Mouse (Mus musculus) kidney, embryonic 15.5 days (tissue): ENCODE measurements at regions not wholly inside any gene's neighbourhood (a gene's known extent, or its start where the extent isn't known, plus 50 kb on each side); places are given as distances from the start of the nearest gene placed in this dataset.

Experiments
- ATAC-seq: fragments of 200-750 bp; cut with Nextera tagmentation; replicated peaks from 2 replicates; pipeline ENCODE4 v1.8.0; 2017; ENCODE audit warnings: moderate TSS enrichment; ENCODE audit not compliant: low FRiP score
- H3K27ac ChIP-seq: fragments of 300-500 bp; sonication (generic); 2 replicates; pipeline ENCODE4 v1.5.1; 2015; ENCODE audit warnings: mild to moderate bottlenecking, inconsistent platforms
- H3K27me3 ChIP-seq: fragments of 300-500 bp; sonication (generic); 2 replicates; pipeline ENCODE4 v1.6.1; 2015; ENCODE audit warnings: inconsistent platforms
- H3K36me3 ChIP-seq: fragments of 300-500 bp; sonication (generic); 2 replicates; pipeline ENCODE4 v1.6.1; 2015; ENCODE audit warnings: inconsistent platforms
- H3K4me1 ChIP-seq: fragments of 300-500 bp; sonication (generic); 2 replicates; pipeline ENCODE4 v1.6.1; 2015; ENCODE audit warnings: inconsistent platforms
- H3K4me2 ChIP-seq: fragments of 300-500 bp; sonication (generic); 2 replicates; pipeline ENCODE4 v1.6.1; 2015; ENCODE audit warnings: moderate library complexity, mild to moderate bottlenecking, inconsistent platforms
- H3K4me3 ChIP-seq: fragments of 300-500 bp; sonication (generic); replicated peaks from 2 replicates; pipeline ENCODE4 v1.5.1; 2015; ENCODE audit warnings: mild to moderate bottlenecking, inconsistent platforms
- H3K9ac ChIP-seq: fragments of 300-500 bp; sonication (generic); 2 replicates; pipeline ENCODE4 v1.6.1; 2015; ENCODE audit warnings: mild to moderate bottlenecking, inconsistent platforms
- H3K9me3 ChIP-seq: fragments of 300-500 bp; sonication (generic); replicated peaks from 2 replicates; pipeline ENCODE4 v1.6.1; 2016; ENCODE audit warnings: inconsistent platforms
- WGBS: fragments of 180-500 bp; shearing (Covaris S2); methylation state at CpG from one replicate; pipeline ENCODE4 v1.1.7; 2015; ENCODE audit warnings: mixed read lengths; 5-methylcytosine and 5-hydroxymethylcytosine counted together

- 63% methylated on average over 2 of the region's 2 CpGs for WGBS
- no peak for ATAC-seq
- no peaks in the 10 kb centered on the region for H3K36me3 ChIP-seq
These were observed 149.4 kb upstream of the Mmadhc start for GRCm38 (mm10) chr2:50445963-50446485.

GRCm38 (mm10) chr2:50440333-50440732 lies 143.7 kb upstream of the Mmadhc start:
- no peak for ATAC-seq
- no peak overlapping the region for H3K4me2 ChIP-seq
- no peaks in the 10 kb centered on the region for H3K27me3 ChIP-seq

More at GRCm38 (mm10) chr2:50445963-50446485, 149.4 kb upstream of the Mmadhc start:
- no peak overlapping the region for H3K4me2 ChIP-seq
- no peaks in the 10 kb centered on the region for H3K9me3 ChIP-seq
- H3K4me1 ChIP-seq, result no peaks in the 10 kb centered on the region
- H3K27me3 ChIP-seq, result no peaks in the 10 kb centered on the region
- no peak overlapping the region for H3K27ac ChIP-seq
- no peak overlapping the region for H3K4me3 ChIP-seq
- H3K9ac ChIP-seq, result no peak overlapping the region

GRCm38 (mm10) chr2:50433166-50433565 lies 136.6 kb upstream of the Mmadhc start:
- H3K4me3 ChIP-seq, result no peak overlapping the region
- no peak overlapping the region for H3K27ac ChIP-seq
- WGBS, result 92% methylated on average over 4 of the region's 4 CpGs
- H3K9me3 ChIP-seq, result no peaks in the 10 kb centered on the region; the same call in 1 of the 2 replicates
- no peaks in the 10 kb centered on the region for H3K4me1 ChIP-seq
- no peaks in the 10 kb centered on the region for H3K27me3 ChIP-seq
- no peaks in the 10 kb centered on the region for H3K36me3 ChIP-seq
- H3K9ac ChIP-seq, result no peak overlapping the region
- no peak overlapping the region for H3K4me2 ChIP-seq
- no peak for ATAC-seq

More at GRCm38 (mm10) chr2:50440333-50440732, 143.7 kb upstream of the Mmadhc start:
- no peaks in the 10 kb centered on the region; the same call in 1 of the 2 replicates for H3K9me3 ChIP-seq
- no peak overlapping the region for H3K9ac ChIP-seq
- no peaks in the 10 kb centered on the region for H3K4me1 ChIP-seq
- no peak overlapping the region for H3K4me3 ChIP-seq
- H3K36me3 ChIP-seq, result no peaks in the 10 kb centered on the region
- H3K27ac ChIP-seq, result no peak overlapping the region

- H3K27ac ChIP-seq, result no peak overlapping the region
- no peaks in the 10 kb centered on the region for H3K9me3 ChIP-seq
- no peaks in the 10 kb centered on the region for H3K36me3 ChIP-seq
- H3K4me2 ChIP-seq, result no peak overlapping the region
- H3K27me3 ChIP-seq, result no peaks in the 10 kb centered on the region
- no peak for ATAC-seq
- WGBS, result 86% methylated on average over 3 of the region's 3 CpGs
- H3K4me1 ChIP-seq, result no peaks in the 10 kb centered on the region
- H3K4me3 ChIP-seq, result no peak overlapping the region
- H3K9ac ChIP-seq, result no peak overlapping the region
These were observed 128.6 kb upstream of the Mmadhc start for GRCm38 (mm10) chr2:50425151-50425550.

- H3K27ac ChIP-seq, result no peak overlapping the region
- WGBS, result 29% methylated on average over 3 of the region's 3 CpGs
- H3K9ac ChIP-seq, result no peak overlapping the region
- H3K27me3 ChIP-seq, result no peaks in the 10 kb centered on the region
- H3K4me1 ChIP-seq, result no peaks in the 10 kb centered on the region
- no peak overlapping the region for H3K4me3 ChIP-seq
- no peaks in the 10 kb centered on the region for H3K9me3 ChIP-seq
- no peaks in the 10 kb centered on the region for H3K36me3 ChIP-seq
- H3K4me2 ChIP-seq, result no peak overlapping the region
- ATAC-seq, result no peak
These were observed 123.0 kb upstream of the Mmadhc start for GRCm38 (mm10) chr2:50419648-50420047.

GRCm38 (mm10) chr2:50417643-50418042 lies 121.0 kb upstream of the Mmadhc start:
- Histone ChIP-seq H3K4me1 (no peaks in the 10 kb centered on the region), H3K9ac (no peak overlapping the region), H3K27me3 (no peaks in the 10 kb centered on the region), H3K4me3 (no peak overlapping the region), H3K27ac (no peak overlapping the region), H3K36me3 (no peaks in the 10 kb centered on the region), H3K9me3 (no peaks in the 10 kb centered on the region), H3K4me2 (no peak overlapping the region)
- WGBS, result 77% methylated on average over 5 of the region's 5 CpGs
- ATAC-seq, result no peak

- Histone ChIP-seq H3K4me2 (no peak overlapping the region), H3K27ac (no peak overlapping the region), H3K4me1 (no peaks in the 10 kb centered on the region), H3K27me3 (no peaks in the 10 kb centered on the region), H3K36me3 (no peaks in the 10 kb centered on the region), H3K9me3 (no peaks in the 10 kb centered on the region), H3K9ac (no peak overlapping the region), H3K4me3 (no peak overlapping the region)
- ATAC-seq, result no peak
- WGBS, result 92% methylated on average over 5 of the region's 5 CpGs
These were observed 120.5 kb upstream of the Mmadhc start for GRCm38 (mm10) chr2:50417135-50417534.

- no peak for ATAC-seq
- 92% methylated on average over 2 of the region's 2 CpGs for WGBS
- H3K9ac ChIP-seq, result no peak overlapping the region
- H3K27me3 ChIP-seq, result no peaks in the 10 kb centered on the region
- no peaks in the 10 kb centered on the region for H3K9me3 ChIP-seq
- H3K4me3 ChIP-seq, result no peak overlapping the region
- H3K4me1 ChIP-seq, result no peaks in the 10 kb centered on the region
- H3K4me2 ChIP-seq, result no peak overlapping the region
- H3K27ac ChIP-seq, result no peak overlapping the region
- H3K36me3 ChIP-seq, result no peaks in the 10 kb centered on the region
These were observed 119.5 kb upstream of the Mmadhc start for GRCm38 (mm10) chr2:50416056-50416455.

- Histone ChIP-seq H3K9ac (no peak overlapping the region), H3K9me3 (no peaks in the 10 kb centered on the region), H3K27ac (no peak overlapping the region), H3K36me3 (no peaks in the 10 kb centered on the region), H3K27me3 (no peaks in the 10 kb centered on the region), H3K4me1 (no peaks in the 10 kb centered on the region), H3K4me2 (no peak overlapping the region), H3K4me3 (no peak overlapping the region)
- ATAC-seq, result no peak
- WGBS, result 86% methylated on average over 4 of the region's 4 CpGs
These were observed 109.3 kb upstream of the Mmadhc start for GRCm38 (mm10) chr2:50405932-50406331.

- Histone ChIP-seq H3K9me3 (no peaks in the 10 kb centered on the region), H3K4me3 (no peak overlapping the region), H3K36me3 (no peaks in the 10 kb centered on the region), H3K4me1 (no peaks in the 10 kb centered on the region), H3K27ac (no peak overlapping the region), H3K4me2 (no peak overlapping the region), H3K27me3 (no peaks in the 10 kb centered on the region), H3K9ac (no peak overlapping the region)
- WGBS, result 87% methylated on average over 6 of the region's 6 CpGs
- ATAC-seq, result no peak
These were observed 106.5 kb upstream of the Mmadhc start for GRCm38 (mm10) chr2:50403106-50403505.

- no peak overlapping the region for H3K27ac ChIP-seq
- no peak overlapping the region for H3K9ac ChIP-seq
- no peaks in the 10 kb centered on the region for H3K27me3 ChIP-seq
- H3K36me3 ChIP-seq, result no peaks in the 10 kb centered on the region
- no peaks in the 10 kb centered on the region for H3K9me3 ChIP-seq
- no peak overlapping the region for H3K4me3 ChIP-seq
- no peak for ATAC-seq
- 79% methylated on average over 5 of the region's 5 CpGs for WGBS
- H3K4me2 ChIP-seq, result no peak overlapping the region
- H3K4me1 ChIP-seq, result no peaks in the 10 kb centered on the region
These were observed 102.0 kb upstream of the Mmadhc start for GRCm38 (mm10) chr2:50398576-50398975.

- H3K27me3 ChIP-seq, result no peaks in the 10 kb centered on the region
- no peak overlapping the region for H3K9ac ChIP-seq
- no peak for ATAC-seq
- H3K4me2 ChIP-seq, result no peak overlapping the region
- WGBS, result 78% methylated on average over 16 of the region's 16 CpGs
- 0 out of 2 replicates have a peak, but pooled peaks cover under 1% of the 10 kb centered on the region for H3K4me1 ChIP-seq
- H3K4me3 ChIP-seq, result no peak overlapping the region
- no peak overlapping the region for H3K27ac ChIP-seq
- no peaks in the 10 kb centered on the region for H3K9me3 ChIP-seq
- H3K36me3 ChIP-seq, result no peaks in the 10 kb centered on the region
These were observed 81.2 kb upstream of the Mmadhc start for GRCm38 (mm10) chr2:50377609-50378413.
